Mouse (Mus musculus) olfactory bulb, adult 2 months (tissue): ENCODE data around the gene Map4k4.

ENCODE experiments used
- CTCF ChIP-seq: fragments of 200-500 bp; IDR thresholded peaks from 2 replicates; pipeline ENCODE4 v1.5.1; 2012; ENCODE audit warnings: low read depth, mild to moderate bottlenecking, low read length, moderate library complexity; ENCODE audit not compliant: insufficient read depth
- POLR2A ChIP-seq: fragments of 200-500 bp; IDR thresholded peaks from 2 replicates; pipeline ENCODE4 v1.6.1; 2012; ENCODE audit warnings: mild to moderate bottlenecking, low read depth, low read length, moderate library complexity; ENCODE audit not compliant: insufficient read depth

DNA sequence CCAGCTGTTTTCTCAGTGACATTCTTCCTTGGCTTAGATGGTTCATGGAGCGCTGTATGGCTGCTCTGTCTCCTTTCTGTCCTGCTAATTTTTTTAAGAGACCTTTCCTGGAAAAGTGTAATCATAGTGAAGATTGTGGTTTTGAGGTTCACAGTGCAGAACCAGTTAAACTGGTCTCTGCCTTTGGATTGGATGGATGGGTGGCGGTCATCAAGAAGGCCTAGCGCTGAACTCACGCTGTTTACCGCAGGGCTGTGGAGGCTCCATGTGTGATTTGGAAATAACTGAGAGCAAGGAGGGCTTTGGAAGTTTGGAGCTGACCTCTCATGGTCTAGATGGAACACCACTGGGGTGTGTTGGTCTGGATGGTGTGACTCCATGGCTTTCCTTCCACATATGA is 56.0 kb downstream of the Map4k4 start:
- TF ChIP-seq CTCF (no peak), POLR2A (no peak)
